Mouse (Mus musculus) thymus, postnatal 10 days (tissue): ENCODE measurements around the gene Cdkl4.

Experiments
- DNase-seq, 2 experiments: peaks; one replicate each; pipeline ENCODE4 v3.0.0; 2021; ENCODE audit warnings: low spot score in 2 of 2

The Cdkl4 gene

DNA sequence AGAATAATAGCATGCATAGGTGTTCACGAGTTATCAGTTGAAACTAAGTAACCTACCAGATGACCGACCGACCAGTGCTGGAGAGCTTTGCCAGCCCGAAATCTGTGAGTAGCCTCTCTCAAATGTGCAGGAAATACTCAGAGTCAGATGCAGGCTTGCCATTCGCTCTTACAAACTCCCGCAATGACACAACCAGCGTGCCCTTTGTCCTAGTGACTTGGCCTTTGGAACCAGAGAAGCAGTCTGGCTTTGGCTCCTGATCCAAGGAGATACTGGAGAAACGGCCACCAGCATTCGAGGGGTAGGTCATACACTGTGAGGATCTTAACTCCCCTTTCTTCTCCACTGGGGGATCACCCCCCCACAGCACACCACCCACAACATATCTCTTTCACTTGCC is 61.7 kb downstream of the Cdkl4 start:
- DNase-seq = no peak

DNA sequence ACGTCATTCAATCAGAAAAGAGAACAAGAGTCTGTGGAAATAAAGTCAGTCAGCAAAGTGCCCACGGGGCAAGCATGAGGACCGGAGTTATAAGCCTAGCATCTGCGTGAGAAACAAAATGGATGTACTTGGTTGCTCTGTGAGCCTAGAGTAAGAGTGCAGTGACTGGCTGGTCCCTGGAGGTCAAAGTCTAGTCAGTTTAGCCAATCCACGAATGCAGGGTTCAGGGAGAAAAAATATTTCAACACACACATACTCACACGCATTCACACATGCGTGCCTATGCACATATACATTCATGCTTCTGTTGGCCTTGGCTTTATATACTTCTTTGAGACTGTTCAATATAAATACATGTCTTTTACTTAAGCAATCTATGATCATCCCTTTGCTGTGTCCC is 62.1 kb downstream of the Cdkl4 start:
- DNase-seq = no peak

DNA sequence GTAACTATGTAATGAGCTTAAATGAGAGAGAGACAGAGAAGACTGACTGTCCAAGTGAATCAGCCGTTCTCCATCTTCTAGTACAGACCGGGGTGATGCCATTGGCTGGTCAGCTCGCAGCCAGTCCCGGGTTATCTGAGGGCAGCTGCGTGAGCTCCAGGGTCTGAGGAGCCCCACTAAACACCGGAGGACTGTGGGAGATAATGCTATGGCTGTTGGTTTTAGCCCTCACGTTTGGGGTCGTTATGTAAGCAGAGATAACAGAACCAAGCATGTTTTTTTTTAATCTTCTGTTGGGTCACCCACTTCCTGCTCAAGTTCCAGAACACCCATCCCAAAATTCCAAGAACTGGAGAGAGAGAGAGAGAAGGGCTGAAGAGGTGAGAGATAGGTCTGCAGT is 63.8 kb downstream of the Cdkl4 start:
- no peak for DNase-seq

DNA sequence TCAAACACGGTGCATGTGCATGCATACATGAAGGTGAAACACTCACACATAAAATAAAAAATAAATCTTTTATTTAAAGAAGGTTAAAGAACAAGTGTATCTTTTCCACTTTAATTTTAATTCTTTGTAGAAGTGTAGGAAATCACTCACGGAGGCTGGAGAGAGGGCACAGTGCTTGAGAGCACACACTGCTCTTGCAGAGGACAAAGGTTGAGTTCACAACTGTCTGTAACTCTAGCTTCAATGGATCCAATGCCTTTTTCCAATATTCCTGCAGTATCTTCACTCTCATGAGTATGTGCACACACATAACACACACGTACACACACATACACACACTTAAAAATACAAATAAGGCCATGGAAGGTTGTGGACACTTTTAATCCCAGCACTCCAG is 67.2 kb downstream of the Cdkl4 start:
- DNase-seq = no peak

DNA sequence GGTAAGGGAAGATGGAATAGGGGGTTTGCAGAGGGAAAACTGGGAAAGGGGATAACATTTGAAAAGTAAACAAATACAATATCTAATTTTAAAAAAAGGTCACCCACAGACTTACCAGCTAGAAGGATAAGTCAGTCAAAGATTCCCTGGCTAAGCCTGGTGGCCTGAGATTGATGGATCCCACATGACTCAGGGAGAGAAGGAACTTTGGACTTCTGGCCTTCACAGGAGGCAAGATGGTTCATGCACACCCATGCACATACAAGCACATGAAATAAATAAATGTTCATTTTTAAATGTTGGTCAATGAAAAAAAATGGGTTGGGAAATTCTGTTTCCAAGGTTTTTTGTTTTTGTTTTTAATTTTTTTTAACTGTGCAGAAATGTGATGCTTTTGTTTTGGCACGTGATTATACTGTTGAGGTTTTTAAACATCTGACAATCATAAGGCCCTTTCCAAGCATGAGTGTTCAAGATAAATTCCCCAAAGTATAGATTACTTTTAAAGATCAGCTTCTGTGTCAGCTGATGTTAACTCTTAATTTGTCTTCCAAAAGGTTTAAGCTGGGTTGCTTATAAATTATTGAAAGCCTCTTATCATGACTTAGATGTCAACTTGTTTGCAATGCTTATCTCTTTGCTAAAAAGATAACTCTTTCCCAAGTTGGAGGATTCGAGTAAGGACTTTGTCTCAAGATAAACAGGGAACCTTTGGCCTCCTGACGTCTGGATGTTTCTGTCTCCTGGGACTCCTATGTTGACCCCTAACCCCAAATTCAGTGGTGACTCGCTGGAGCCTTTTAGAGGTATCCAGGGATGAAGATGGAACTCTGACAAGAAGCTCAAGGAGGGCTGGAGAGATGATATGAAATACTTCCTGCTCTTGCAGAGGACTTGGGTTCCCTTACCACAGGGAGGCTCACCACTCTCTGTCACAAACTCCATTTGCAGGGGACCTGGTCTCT is 67.8 kb downstream of the Cdkl4 start:
- DNase-seq = no peak

DNA sequence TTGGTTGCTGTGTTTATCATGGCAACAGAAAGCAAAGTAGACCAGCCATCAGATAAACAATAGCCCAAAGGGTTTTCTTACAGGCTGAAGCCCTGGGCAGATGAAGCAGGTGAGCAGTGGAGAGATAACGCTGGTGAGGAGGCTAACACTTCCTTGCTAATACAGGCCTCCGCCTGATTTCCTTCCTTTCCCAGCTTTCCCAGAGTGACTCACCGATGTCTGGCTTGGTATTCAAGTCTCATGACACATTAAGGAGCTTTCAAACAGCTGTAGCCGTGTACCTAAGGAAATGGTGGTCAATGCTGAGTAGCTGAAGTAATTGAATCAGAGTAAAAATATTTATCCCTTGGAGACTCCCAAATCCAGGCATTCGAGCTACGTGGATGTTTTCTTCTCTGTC is 71.8 kb downstream of the Cdkl4 start:
- no peak for DNase-seq

DNA sequence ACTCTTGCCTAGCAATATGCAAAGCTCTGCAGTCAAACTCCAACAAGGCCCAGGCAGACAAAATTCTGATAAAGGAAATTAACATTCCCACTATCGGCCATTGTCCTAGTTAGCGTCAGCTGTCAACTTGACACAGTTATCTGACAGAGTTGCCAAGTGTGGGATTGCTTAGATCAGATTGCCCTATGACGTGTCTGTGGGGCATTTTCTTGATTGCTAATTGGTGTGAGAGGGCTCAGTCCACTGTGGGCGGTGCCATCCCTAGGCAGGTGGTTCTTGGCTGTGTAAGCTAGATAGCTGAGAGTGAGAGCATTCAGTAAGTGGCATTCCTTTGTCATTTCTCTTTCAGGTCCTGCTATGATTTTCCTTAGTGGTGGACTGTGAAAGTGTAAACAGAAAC is 72.3 kb downstream of the Cdkl4 start:
- no peak for DNase-seq

DNA sequence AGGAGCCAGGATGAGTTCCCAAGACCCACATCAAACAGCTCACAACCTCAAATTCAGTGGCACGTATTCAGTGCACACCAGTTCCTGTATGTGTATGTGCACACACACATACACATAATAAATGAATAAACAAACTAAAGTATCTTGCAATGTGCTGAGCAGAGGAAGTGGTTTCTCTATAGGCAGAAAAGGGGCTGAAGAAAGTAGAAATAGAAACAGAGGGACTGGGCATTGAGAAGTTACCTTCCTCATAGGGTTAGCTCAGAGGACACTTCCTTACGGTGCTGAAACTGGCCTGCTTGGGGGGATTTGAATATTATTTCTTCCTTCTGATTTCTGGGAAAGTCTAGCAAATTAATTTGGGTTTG is 75.8 kb downstream of the Cdkl4 start:
- no peak for DNase-seq

DNA sequence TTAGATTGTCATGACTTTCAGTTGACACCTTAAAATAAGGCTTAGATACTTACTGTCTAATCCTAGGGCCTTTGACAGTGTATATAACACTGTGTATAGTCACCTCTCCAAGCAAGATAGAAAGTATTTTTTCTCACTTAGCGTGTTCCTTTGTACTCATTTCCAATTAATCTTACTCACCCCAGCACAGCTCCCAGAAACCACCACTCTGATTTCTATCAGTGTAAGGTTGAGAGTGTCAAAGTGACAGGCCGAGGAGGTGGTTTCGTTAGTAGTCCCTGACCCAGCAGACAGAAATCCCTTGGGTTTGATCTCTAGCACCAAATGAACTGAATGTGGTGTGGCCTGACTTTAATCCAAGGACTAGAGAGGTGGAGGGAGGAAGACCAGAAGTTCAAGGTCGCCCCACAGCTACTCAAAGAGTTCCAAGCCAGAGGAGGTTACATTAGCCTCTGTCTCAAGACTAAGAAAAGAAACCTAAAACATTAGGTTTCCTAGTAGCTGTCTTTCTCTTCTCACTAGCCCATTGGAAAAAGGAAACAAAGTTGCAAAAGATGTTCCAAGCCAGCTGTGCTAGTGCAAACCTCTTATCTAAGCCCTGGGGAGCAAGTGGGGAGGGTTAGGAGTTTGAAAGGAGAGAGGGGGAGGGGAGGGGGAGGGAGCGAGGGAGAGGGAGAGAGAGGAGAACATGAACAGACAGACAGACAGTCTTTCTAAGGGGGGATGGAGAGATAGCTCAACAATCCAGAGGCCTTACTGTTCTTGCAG is 76.4 kb downstream of the Cdkl4 start:
- no peak for DNase-seq

DNA sequence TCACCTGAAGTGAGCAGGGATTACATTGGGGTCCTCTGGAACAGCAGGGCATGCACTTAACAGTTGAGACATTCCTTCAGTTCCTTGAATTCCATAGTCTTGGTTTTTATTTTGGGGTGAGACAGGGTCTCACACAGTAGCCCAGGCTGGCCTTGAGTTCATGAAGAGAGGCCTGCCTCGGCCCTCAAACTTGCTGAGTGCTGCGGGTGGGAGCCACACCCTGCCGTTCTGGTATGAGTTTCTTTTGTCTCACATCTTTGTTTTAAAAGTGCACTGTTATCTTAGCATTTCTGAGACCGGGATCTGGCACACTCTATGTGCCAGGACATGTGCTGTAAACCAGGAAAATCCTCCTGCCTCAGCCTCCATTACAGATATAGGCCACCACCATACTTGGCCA is 77.6 kb downstream of the Cdkl4 start:
- no peak for DNase-seq

DNA sequence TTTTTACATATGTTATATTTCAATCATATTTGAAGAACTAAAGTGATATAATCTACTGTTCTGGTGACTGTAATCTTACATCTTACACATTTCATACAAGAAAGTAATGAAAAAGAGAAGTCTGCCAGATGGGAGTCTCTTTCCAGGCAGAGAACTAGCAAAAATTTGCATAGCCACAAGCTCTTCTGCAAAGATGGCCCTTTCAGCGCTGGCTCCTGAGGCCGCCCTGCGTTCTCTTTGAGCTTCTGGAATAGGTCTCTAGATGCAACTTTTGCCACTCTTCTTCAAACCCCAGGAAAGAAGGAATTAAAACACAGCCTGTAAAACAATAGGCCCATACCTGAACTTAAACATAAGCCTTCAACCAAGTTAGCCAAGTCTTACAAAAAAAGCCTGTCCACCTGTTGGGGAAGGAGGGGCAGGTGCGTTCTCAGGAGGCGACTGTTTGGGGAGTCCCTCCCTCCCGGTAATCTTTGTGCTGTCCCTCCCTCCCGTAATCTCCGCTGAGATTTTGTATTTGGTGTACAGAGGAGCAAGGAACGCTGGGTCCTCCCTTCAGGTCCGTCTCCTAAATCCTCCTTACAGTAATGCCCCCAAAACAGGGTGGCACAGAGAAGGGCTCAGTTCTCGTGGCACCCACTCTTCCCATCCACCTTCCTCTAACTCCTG is 78.9 kb downstream of the Cdkl4 start:
- DNase-seq = no peak

DNA sequence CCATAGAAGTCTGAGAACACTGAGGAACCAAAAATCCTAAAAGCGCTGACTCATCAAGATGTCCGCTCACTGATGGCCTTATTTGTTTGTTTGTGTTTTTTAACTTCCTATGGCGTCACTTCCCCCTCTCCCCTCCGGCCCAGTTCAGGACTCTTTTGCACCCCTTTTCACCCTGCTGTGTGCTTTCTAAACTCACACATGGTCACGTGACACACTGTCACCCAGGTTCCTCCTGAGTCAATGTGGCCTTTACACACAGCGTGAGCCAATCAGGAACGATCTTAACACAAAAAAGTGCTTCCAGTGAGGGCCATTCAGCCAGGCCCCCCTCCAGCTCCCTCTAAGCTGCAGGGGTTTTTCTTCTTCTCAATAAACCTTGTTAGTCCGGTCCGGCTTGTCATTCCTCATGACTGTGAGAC is 80.4 kb downstream of the Cdkl4 start:
- DNase-seq = no peak

DNA sequence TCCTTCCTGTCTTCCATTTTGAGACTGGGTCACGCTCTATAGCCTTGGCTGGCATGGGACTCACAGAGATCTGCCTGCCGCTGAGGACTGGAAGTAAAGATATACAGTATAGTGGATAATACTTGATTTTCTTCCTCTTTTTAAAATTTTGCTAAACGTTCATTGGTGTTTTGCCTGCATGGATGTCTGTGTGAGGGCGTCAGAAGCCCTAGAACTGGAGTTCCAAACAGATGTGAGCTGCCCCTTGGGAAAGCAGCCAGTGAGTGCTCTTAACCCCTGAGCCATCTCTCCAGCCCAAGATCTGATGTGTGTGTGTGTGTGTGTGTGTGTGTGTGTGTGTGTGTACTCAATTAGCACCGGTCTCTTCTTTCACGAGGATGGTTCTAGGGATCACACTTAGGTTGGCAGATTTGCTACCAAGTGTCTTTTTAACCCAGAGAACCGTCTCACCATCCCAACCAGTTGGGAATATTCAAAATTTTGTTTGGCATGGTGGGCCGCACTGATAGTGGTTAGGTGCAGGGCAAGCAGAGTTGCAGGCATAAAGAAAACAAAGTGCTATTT is 80.9 kb downstream of the Cdkl4 start:
- DNase-seq = no peak

DNA sequence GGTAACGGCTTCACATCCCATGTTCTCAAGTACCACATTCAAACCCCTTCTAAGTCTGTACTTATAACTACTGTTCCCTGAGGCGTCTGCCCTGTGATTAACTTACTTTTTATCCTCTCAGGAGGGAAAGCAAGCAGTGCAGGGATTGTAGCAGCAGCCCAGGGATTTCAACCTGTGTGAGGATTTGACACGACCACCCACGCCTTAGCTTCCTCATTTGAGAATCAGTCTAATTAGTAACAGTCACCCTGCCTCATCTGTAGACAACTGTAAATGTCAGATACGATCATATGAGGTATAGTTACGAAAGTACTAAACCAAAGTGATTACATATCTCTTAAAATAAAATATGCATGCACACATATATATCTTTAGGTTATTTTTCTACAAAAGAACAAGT is 81.4 kb downstream of the Cdkl4 start:
- DNase-seq = no peak

DNA sequence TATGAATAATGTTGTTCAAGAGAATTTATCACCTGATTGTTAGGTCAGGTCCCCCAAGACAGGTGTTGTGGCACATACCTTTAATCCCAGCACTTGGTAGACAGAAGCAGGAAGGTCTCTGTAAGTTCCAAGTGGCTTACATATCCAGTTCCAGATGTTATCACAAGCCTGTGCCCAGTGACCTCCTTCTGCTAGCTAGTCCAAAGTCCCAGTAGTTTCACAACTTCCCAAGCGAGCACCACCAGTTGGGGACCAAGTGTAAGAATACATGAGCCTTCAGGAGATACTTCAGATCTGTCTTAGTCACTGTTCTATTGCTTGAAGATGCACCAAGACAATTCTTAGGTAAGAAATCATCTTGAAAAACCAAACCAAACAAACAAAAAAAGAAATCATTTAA is 83.7 kb downstream of the Cdkl4 start:
- no peak for DNase-seq

DNA sequence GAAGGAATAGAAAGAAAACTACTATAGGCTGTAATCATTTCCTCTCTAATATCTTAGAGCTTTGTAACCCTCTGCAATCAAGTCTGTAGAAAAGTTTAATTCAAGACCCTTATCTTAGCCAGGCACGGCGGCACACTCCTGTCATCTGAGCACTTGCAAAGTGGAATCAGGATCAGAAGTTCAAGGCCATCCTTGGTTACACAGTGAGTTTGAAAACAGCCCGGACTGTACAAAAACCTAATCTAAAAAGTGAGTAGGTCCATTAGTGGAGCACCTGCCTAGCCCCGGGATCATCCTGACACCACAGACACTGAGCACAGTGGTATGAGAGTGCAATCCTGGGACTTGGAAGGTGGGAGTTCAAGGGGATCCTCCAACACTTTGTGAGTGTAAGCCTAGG is 84.8 kb downstream of the Cdkl4 start:
- no peak for DNase-seq

DNA sequence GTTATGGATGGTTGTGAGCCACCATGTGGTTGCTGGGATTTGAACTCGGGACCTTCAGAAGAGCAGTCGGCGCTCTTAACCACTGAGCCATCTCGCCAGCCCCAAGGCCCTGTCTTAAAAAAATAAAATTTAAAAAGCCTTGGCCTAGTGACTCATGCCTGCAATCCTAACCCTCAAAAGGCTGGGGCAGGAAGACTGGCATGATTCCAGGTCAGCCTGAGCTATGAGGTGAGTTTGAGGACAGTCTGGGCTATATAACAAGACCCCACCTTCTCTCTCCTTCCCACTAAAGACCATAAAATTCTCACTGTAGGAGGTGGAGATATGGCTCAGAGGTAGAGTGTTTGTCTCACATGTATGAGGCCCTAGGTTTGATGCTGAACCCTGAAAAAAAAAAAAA is 85.3 kb downstream of the Cdkl4 start:
- no peak for DNase-seq

DNA sequence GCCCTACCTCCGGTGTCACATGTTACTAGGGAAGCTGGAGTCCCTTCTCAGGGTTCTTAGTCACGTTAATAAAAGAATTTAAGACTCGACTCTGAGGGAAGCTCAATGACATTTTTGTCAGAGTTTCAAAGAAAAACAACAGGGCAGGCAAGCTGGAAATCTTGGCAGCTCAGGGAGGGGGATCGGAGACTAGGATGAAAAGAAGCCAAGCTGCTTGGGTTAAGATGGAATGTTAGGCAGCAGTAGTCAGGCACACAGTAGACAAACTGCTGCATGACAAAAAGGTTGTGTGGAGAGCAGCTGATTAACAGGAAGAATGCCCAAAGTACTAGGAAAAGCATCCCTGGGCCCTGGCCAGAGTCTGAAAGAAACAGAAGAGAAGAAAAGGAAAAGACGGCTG is 87.4 kb downstream of the Cdkl4 start:
- DNase-seq = no peak

DNA sequence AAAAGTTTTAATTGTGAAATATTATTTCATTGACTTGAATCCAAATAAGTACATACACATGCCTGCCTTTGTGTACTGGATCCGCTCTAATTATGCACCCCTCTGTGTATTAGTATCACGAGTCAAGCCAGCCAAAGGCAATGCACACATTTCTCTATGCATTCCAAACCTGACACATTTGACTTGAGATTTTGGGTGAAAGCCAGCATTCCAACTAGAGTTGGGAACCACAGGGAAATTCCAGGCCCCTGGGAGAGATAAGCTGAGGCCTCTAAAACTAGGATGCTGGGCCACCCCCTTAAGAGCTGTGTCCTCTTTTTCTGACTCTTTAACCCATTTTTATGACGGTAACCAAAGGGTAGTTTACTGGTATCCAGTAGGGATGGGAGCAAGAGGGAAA is 88.7 kb downstream of the Cdkl4 start:
- no peak for DNase-seq

DNA sequence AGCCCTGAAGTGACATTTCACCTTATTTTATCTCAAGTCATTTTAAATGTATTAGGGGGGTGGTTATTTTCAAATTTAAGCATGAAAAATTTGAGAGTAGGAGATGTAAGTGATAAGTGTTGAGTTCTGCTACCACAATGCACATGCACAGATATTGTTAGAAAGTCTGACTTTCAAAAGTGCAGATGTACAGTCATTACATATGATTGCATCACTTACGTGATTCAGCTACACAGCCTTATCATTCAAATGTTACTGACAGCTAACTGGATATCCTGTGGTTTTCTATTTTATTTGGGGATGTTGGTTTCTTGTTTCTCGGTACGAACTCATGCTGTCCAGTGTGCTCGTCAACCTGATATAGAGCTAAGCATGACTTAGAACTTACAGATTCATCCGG is 92.5 kb downstream of the Cdkl4 start:
- no peak for DNase-seq

DNA sequence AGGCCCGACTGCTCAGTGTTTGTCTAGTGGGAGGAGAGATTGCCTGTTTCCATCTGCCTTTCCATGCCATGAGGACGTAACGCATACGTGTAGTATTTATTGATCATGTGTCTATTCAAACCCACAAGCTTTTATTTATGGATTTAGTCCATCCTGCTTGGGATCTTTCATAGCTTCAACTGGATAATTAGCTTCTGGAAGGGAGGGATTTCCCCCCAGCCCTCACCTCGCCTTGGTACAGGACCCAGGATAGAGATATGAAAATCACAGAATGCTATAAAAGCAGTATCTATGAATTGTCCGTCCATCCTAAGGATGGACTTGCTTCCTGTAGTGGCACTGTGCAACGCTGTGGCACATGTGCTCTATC is 96.8 kb downstream of the Cdkl4 start:
- DNase-seq = no peak
